Mouse (Mus musculus) ES-E14 (cell line): ENCODE measurements at regions not wholly inside any gene's neighbourhood (a gene's known extent, or its start where the extent isn't known, plus 50 kb on each side); places are given as distances from the start of the nearest gene placed in this dataset.

ENCODE experiments used
- DNase-seq: peaks from one replicate; pipeline ENCODE4 v3.0.0-alpha.2; 2013; ENCODE audit warnings: low read depth, low spot score
- H3K27ac ChIP-seq: 2 replicates; pipeline ENCODE4 v1.5.1; 2012; ENCODE audit warnings: low read depth, mild to moderate bottlenecking, low read length, moderate library complexity, mixed read lengths; ENCODE audit not compliant: poor library complexity, insufficient read depth, severe bottlenecking
- H3K36me3 ChIP-seq: 2 replicates; pipeline ENCODE4 v1.6.1; 2012; ENCODE audit warnings: mild to moderate bottlenecking, low read length, moderate library complexity, mixed read lengths; ENCODE audit not compliant: control insufficient read depth, poor library complexity, insufficient read depth, severe bottlenecking
- H3K4me1 ChIP-seq, 2 experiments: fragments of 150-350 bp in 1 of 2; sonication (generic) in 1 of 2; 2 replicates each; pipeline ENCODE4 v1.6.1; 2012; ENCODE audit warnings: low read length in 2 of 2, mild to moderate bottlenecking in 1 of 2, mixed read lengths in 1 of 2; ENCODE audit not compliant: control insufficient read depth in 2 of 2, insufficient read depth in 2 of 2, poor library complexity in 1 of 2
- H3K4me3 ChIP-seq, 2 experiments: fragments of 150-350 bp in 1 of 2; sonication (generic) in 1 of 2; 2 replicates each; pipeline ENCODE4 v1.5.1; 2012; ENCODE audit warnings: low read length in 2 of 2, low read depth in 1 of 2, mild to moderate bottlenecking in 1 of 2, mixed read lengths in 1 of 2; ENCODE audit not compliant: insufficient read depth in 1 of 2, poor library complexity in 1 of 2, severe bottlenecking in 1 of 2
- H3K9ac ChIP-seq: 2 replicates; pipeline ENCODE4 v1.6.1; 2012; ENCODE audit warnings: low read depth, mild to moderate bottlenecking, low read length, mixed read lengths; ENCODE audit not compliant: poor library complexity, insufficient read depth, severe bottlenecking
- H3K9me3 ChIP-seq: fragments of 150-350 bp; sonication (generic); 2 replicates; pipeline ENCODE4 v1.6.1; 2012; ENCODE audit warnings: low read depth, mild to moderate bottlenecking, low read length; ENCODE audit not compliant: control insufficient read depth, insufficient read depth
- CHD2 ChIP-seq: IDR thresholded peaks from 2 replicates; pipeline ENCODE4 v1.6.1; 2014; ENCODE audit warnings: mild to moderate bottlenecking, low read depth, low read length, inconsistent platforms
- HCFC1 ChIP-seq: IDR thresholded peaks from 2 replicates; pipeline ENCODE4 v1.6.1; 2012; ENCODE audit warnings: low read length, inconsistent platforms, borderline replicate concordance; ENCODE audit not compliant: insufficient read depth
- MAFK ChIP-seq: IDR thresholded peaks from 2 replicates; pipeline ENCODE4 v1.6.1; 2014; ENCODE audit warnings: mild to moderate bottlenecking, low read depth, low read length, inconsistent platforms; ENCODE audit not compliant: insufficient read depth
- ZC3H11A ChIP-seq: IDR thresholded peaks from 2 replicates; pipeline ENCODE4 v1.6.1; 2012; ENCODE audit warnings: low read depth, mild to moderate bottlenecking, inconsistent platforms, low read length, borderline replicate concordance
- ZNF384 ChIP-seq: IDR thresholded peaks from 2 replicates; pipeline ENCODE4 v1.6.1; 2012; ENCODE audit warnings: low read depth, low read length, inconsistent platforms
- in situ Hi-C, 2 experiments: fragments of 600-800 bp; cut with MboI; formaldehyde crosslinking; loops; one replicate each; pipeline ENCODE4 v1.15.1; 2025; ENCODE audit warnings: low sequenced_read_pairs in 2 of 2, inconsistent platforms in 1 of 2; ENCODE audit not compliant: unreplicated experiment in 2 of 2

- DNase-seq: peak; percentile 28
- Histone ChIP-seq H3K36me3 (no peaks in the 10 kb centered on the region), H3K4me1 (no peaks in the 10 kb centered on the region), H3K27ac (no peak overlapping the region), H3K9ac (no peak overlapping the region), H3K4me3 (no peak overlapping the region), H3K9me3 (no peaks in the 10 kb centered on the region)
- in situ Hi-C loops: no loop called here
- TF ChIP-seq ZC3H11A (no peak), HCFC1 (no peak), MAFK (no peak), CHD2 (no peak), ZNF384 (no peak)
These were observed 101.3 kb upstream of the Luzp2 start for GRCm38 (mm10) chr7:54734039-54734438.

DNA sequence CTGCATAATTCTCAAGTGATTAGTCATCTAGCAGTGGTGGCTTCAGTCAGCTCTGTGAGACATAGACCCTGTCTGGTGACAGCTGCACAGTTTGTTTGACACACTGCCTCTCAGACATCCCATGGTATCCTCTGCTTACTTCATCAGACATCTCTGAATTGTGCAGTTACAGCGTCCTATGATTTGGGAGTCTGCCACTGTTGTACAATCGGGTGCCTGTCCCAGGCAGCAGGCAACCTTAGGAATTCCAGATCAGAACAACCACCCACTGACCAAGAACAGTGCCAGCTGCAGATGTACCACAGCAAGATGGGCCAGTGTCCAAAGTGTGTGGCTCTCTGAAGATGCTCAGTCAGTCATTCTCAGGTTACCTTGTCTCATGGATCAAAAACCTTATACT, 100.4 kb upstream of the Luzp2 start:
- Histone ChIP-seq H3K9ac (no peak overlapping the region), H3K36me3 (no peaks in the 10 kb centered on the region), H3K4me1 (no peaks in the 10 kb centered on the region), H3K27ac (no peak overlapping the region), H3K4me3 (no peak overlapping the region), H3K9me3 (no peaks in the 10 kb centered on the region)
- in situ Hi-C loops: no loop called here
- no peak for DNase-seq
- TF ChIP-seq CHD2 (no peak), HCFC1 (no peak), ZNF384 (no peak), ZC3H11A (no peak), MAFK (no peak)

- no peaks in the 10 kb centered on the region for H3K36me3 ChIP-seq
- no peak overlapping the region for H3K4me3 ChIP-seq
- no peaks in the 10 kb centered on the region for H3K4me1 ChIP-seq
- TF ChIP-seq ZNF384: no peak
- TF ChIP-seq CHD2: no peak
- TF ChIP-seq MAFK: no peak
- no peak for TF ChIP-seq HCFC1
- no peak for TF ChIP-seq ZC3H11A
- no peaks in the 10 kb centered on the region for H3K9me3 ChIP-seq
- H3K27ac ChIP-seq: no peak overlapping the region
- in situ Hi-C loops: no loop called here
- no peak for DNase-seq
- no peak overlapping the region for H3K9ac ChIP-seq
These were observed 68.0 kb upstream of the Luzp2 start for GRCm38 (mm10) chr7:54767341-54767740.

GRCm38 (mm10) chr7:54768683-54769082, 66.6 kb upstream of the Luzp2 start:
- no peaks in the 10 kb centered on the region for H3K4me1 ChIP-seq
- no peaks in the 10 kb centered on the region for H3K36me3 ChIP-seq
- TF ChIP-seq ZC3H11A (no peak), MAFK (no peak), CHD2 (no peak), HCFC1 (no peak), ZNF384 (no peak)
- H3K27ac ChIP-seq: no peak overlapping the region
- no peak for DNase-seq
- in situ Hi-C loops: no loop called here
- H3K9me3 ChIP-seq: no peaks in the 10 kb centered on the region
- H3K9ac ChIP-seq: no peak overlapping the region
- no peak overlapping the region for H3K4me3 ChIP-seq

DNA sequence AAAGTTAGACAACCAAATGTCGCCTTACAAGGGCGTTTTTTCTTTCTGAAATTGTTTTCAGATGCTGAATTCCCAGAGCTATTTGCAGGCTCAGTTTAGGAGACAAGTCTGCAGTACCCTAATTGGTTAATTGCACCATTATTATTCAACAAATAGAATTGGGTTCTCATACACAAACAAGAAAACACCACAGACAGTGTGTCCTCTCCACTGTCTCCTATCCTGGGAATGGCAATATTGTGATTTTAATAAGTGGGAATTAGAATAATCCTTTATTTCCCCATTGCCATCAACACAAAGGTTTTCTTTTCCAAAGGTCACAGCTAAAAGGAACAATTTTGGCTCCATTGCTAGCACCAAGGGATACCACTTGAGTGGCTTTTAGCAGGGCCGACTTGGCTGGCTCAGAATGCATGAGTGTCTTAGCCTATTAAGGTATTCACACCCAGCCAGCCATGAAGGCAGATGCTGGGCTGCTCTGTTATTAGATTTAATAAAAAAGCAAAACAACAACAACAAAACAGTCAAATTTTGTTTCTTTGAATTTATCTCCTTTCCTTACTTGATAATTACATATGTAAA, 53.3 kb upstream of the Luzp2 start:
- no peak for DNase-seq
- no peak overlapping the region for H3K27ac ChIP-seq
- no peak overlapping the region for H3K4me3 ChIP-seq
- no peaks in the 10 kb centered on the region for H3K9me3 ChIP-seq
- H3K9ac ChIP-seq: no peak overlapping the region
- no peaks in the 10 kb centered on the region for H3K4me1 ChIP-seq
- H3K36me3 ChIP-seq: no peaks in the 10 kb centered on the region
- TF ChIP-seq CHD2 (no peak), ZC3H11A (no peak), MAFK (no peak), ZNF384 (no peak)
- in situ Hi-C loops: no loop called here
